Mouse (Mus musculus) olfactory bulb, adult 2 months (tissue): ENCODE results near the gene Dgat2.

Experiments used
- CTCF ChIP-seq: fragments of 200-500 bp; IDR thresholded peaks from 2 replicates; pipeline ENCODE4 v1.5.1; 2012; ENCODE audit warnings: low read depth, mild to moderate bottlenecking, low read length, moderate library complexity; ENCODE audit not compliant: insufficient read depth
- POLR2A ChIP-seq: fragments of 200-500 bp; IDR thresholded peaks from 2 replicates; pipeline ENCODE4 v1.6.1; 2012; ENCODE audit warnings: mild to moderate bottlenecking, low read depth, low read length, moderate library complexity; ENCODE audit not compliant: insufficient read depth

DNA sequence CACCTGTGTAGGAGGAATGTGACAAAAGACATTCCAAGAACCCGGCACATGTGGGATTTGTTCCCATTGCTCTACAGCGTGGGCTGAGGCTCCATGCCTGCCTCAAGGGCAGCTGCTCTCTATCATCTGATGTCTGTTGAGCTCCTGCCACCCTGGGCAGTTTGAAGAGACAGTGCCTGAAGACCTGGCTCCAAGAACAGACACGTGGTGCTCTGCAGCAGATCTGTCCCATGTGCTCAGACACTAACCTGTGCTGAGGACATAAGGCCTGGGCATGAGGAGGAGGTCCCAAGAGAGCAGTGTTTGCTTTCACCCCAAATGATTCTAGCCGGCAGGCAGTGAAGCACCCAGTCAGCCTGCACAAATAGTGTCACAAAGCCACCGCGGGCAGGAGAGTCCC lies 13.8 kb downstream of the Dgat2 start:
- TF ChIP-seq POLR2A: no peak
- no peak for TF ChIP-seq CTCF
